Mouse (Mus musculus): ENCODE results near the gene Bphl.
"Not testable (repeated sequence)": the region's sequence is repeated elsewhere in the genome, so short reads cannot be mapped to it uniquely, and the experiment has no call there.

The Bphl gene

GRCm38 (mm10) chr13:34051692-34052091 is 14.3 kb downstream of the Bphl start:
- DNase-seq (ENCODE audit: low spot score) = no peak

DNA sequence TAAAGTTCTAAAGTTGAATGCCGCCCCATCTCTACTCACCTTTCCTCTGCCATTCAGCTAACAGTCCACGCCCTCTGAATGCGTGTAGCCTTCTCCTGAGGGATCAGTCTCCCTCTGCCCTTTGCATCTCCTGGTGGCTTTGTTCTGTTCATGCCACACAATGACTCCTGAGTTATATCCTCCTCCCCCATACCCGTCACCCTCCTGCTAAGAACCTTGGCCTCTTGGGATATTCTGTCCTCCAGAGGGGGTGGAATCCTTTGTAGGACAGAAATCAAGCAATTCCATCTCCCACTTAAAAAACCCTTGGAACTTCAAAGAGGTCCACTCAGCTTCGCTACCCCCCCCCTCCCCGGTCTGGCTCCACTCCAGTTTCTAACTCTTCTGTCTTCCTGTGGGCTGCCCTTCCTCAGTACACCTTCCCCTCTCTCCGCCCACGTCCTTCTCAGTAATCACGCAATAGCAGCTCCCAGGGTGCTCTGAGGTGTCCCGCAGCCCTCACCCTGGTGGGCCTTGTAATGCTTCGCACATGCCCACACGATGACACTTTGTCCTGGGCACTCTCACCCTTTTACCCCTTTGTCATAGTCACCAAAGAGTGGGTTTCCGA is 16.4 kb downstream of the Bphl start:
- DNase-seq (ENCODE audit: low spot score) = no peak

DNA sequence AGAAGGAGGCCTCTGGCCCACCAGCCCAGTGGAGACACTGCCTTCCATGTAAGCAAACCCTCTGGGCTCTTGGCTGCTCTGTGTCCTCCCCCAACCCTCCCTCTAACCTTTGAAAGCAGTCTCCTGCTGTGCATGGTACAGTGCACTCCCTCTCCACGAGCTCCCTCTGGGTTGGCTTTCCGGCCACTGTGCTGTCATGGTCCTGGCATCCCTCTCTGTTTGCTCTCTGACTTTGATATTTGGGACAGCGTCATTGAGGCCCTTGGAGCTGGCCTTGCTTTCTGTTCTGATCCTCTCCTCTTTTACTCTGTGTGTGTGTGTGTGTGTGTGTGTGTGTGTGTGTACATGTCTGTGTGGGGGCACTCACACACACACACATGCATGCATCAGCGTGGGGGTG is 17.0 kb downstream of the Bphl start:
- DNase-seq (ENCODE audit: low spot score) = no peak

- no peak for DNase-seq (ENCODE audit: low spot score)
These were observed 17.6 kb downstream of the Bphl start for GRCm38 (mm10) chr13:34054983-34055382.

DNA sequence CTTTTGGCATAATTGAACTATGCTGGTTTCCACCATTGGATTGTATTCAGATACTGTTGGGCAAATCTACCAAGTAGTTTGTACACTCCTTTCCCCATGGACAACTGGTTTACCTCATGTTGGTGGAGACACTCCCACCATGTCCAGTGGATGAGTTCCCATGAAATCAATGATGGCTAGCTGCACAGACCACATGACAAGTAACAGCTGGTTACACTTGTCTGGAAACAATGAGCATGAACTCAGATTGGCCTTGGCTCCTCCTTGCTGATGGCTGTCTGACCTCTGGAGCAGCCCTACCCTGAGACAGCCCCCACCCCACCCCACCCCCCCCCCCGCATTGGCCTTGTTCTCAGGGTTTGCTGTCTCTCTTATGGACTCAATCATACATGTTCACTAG is 19.9 kb downstream of the Bphl start:
- peak; percentile 14 for DNase-seq (ENCODE audit: low spot score)

DNA sequence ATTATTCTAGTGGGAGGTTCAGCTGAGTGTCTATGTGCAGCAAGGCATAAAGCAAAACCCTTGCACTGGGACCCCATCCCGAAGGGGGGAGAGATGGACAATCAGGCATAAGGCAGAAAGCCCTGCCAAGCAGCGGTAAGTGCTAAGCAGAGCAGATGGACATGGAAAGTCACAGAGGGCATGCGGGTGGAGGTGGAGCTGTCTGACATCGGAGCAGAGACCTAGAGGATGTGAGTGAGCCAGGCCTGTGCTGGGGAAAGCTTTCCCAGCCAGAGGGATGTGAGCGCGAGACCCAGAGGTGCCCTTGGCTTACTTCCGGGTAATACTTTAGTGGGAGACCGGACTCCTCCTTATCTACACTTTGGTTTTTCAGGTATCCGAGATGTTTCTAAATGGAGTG is 22.7 kb downstream of the Bphl start:
- no peak for DNase-seq (ENCODE audit: low spot score)

DNA sequence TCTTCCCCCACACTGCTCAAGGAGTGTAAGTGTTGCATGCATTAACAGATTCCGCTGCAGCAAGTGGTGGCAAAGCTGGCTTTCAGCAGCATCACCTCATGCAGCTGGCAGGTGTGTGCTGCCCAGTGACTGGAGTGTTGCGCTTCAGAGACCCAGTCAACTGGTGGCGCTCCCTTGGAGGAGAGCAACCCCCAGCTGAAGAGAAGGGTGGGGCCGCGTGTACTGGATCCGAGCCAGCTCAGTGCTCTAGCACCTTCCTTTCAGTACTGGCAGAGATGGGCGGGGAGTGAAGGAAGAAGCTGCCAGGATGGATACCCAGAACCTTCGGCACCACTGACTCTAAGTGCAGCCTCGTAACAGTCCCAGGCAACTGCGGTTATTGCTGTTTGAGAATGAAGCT is 25.1 kb downstream of the Bphl start:
- no peak for DNase-seq (ENCODE audit: low spot score)

- DNase-seq (ENCODE audit: low spot score) = no peak
These were observed 29.0 kb downstream of the Bphl start for GRCm38 (mm10) chr13:34066351-34066750.

GRCm38 (mm10) chr13:34070296-34070695 is 32.9 kb downstream of the Bphl start:
- DNase-seq (ENCODE audit: low spot score) = peak; percentile 66

DNA sequence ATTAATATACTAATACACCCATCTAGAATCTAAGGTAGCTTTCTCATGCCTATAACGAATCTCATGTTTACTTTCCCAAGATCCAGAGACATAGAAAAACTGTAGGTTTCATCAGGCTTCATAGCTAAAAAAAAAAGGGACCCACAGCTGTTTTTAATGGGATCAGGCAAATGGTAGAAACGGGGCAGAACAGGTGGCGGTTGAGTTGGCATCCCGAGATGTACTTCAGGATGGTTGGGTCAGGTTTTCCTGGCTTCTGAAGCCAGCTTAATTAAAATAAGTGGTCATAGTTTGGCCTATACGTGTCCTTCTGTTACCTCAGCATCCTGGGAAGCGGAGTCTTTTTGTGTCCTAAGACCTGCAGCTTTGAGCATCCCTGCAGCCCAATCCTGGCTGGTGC is 34.4 kb downstream of the Bphl start:
- DNase-seq (ENCODE audit: low spot score) = no peak

GRCm38 (mm10) chr13:34072847-34073246 is 35.5 kb downstream of the Bphl start:
- peak; percentile 47 for DNase-seq (ENCODE audit: low spot score)

GRCm38 (mm10) chr13:34074441-34074840 is 37.0 kb downstream of the Bphl start:
- DNase-seq (ENCODE audit: low spot score) = not testable (repeated sequence)

DNA sequence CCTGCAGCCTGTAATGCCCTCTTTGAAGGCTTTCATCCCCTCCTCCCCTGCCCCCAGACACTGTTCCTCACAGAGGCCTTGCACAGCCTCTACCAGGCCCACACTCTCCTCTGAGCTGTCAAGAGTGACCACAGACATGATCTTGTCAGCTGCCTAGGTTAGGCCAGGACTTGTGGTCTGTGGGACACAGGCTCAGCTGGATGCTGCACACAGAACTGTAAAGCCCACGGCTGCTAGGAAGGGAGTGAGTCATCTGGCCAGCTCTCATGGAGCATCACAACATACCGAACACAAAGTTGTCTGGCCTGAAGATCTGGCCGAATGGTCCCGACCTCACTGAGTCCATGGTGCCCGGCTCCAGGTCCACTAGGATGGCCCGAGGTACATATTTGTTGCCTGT is 38.5 kb downstream of the Bphl start:
- DNase-seq (ENCODE audit: low spot score) = not testable (repeated sequence)

DNA sequence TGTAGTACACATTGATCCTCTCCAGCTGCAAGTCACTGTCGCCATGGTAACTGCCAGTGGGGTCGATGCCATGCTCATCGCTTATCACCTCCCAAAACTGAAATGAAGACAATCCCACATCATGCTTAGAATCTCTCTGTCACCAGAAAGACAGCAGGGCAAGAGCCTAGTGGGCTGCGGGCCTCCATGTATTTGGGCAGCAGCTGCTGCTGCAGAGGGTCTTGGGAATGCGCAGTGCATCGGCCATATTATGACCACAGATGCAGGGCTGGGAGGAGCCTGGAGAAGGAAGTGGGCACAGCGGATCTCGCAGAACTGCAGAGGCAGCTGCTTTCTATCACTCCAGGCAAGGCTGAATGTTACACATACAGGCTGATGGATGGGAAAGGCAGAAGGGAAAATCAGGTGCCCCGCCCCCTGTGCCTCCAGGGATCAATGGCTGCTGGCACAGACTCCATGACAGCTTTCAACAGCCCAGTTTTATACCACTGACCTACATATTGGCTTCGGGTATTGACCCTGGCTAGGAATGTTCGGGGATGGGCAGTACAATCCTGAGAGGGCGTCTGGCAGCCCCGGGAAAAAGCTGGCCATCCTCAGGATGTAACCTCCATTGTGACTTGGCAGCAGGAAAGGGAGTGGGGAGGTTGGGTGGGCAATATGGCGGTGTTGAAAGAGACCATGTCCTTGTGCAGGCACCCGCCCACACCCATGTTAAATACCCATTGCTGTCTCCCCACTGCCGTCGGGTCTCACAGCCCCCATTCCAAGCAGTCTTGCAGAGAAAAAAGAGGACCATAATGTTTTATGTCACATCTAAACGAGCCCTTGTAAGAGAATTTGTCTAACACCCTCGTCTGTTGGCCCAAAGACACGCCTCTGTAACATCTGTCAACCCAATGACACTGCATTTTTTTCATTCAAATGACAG is 39.4 kb downstream of the Bphl start:
- DNase-seq (ENCODE audit: low spot score) = peak; percentile 56

DNA sequence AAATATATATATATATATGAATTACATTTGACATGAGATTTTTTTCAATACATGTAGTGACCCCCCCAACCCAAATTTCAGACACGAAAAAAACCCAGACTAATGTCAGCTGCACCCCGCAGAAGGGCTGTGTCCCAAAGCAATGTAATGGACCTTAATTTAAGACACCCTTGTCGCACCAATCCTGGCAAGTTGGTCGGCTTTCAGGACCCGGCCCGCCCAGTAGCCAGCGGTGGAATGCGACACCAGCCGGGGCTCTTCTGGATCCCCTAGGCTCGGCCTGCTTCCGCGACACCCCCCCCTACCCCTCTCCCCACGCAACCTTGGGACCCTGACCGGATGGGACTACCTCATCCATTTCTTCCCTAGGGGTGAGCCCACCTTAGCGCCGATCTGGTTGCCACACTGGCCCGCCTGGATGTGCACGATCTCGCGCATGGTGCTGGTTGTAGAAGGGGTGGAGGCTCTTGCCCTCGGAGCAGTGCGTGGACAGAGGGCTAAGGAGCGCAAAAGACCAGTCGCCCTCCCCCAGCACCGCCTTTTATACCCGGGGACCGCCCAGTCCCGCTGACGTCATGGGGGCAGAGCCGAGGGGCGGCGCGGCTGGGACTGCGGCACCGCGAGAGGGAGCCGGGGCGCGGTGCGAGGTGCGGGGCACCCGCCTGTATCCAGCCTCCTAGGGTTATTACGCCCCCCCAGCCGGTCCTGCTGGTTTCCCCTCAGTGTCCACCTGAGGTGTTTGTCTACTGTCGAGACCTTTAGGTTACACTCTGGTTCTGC is 40.3 kb downstream of the Bphl start, which contains the start of gene Tubb2a:
Gene Tubb2a (minus strand): TSS at position 516 of the 780 bp plus-strand sequence.
- peak; percentile 91 for DNase-seq (ENCODE audit: low spot score)

GRCm38 (mm10) chr13:34078500-34079280 is 41.3 kb downstream of the Bphl start:
- no peak for DNase-seq (ENCODE audit: low spot score)

DNA sequence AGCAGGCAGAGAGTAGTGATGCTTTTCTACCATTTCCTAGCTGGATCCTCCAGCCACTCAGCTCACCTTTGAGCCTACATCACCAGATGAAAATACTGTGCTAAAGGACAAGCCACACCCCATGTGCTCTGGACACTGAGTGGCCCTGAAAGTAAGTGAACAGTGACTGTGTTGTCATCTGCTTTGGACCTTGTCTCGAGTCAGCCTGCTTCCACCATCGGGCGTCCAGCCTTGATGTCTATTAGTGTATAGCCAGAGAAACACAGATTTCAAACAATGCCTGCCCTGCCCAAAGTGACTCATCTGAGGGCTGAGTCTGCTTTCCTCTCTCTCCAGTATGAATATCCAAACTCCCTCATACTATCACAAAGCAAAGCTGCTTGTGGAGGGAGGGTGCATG is 42.4 kb downstream of the Bphl start:
- DNase-seq (ENCODE audit: low spot score) = no peak

GRCm38 (mm10) chr13:34081926-34082325 is 44.5 kb downstream of the Bphl start:
- no peak for DNase-seq (ENCODE audit: low spot score)

DNA sequence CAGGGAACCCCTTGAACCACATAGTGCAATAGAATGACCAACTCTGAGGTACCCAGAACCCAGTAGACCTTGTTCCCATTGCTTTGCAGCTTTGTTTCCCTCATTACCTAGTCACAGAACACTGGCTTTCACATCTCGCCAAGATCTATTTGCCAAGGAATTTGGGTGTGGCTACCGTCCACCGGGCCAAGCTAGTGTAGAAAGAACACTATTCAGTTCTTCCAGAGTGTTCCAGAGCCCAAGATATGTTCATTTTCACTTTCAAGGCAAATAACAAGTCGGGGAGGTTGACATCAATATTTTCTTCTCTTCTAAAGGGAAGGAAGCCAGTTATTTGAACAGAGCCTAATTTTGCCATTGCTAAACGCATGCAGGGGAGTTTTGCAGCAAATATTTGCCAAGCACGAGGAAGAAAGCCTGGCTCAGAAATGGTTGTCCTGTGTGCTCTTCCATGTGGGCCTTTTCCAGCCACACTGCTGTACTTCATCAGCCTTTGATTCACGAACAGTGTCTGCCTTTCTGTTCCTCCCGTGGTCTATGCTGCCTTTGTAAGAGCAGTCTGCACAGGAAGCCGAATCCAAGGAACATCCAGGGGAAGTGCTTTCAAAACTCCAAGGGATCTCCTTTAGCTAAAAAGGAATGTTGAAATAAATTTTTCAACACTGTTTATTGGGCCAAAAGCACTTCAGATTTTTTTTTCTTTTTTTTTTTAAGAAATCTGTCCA is 46.8 kb downstream of the Bphl start:
- DNase-seq (ENCODE audit: low spot score) = no peak

DNA sequence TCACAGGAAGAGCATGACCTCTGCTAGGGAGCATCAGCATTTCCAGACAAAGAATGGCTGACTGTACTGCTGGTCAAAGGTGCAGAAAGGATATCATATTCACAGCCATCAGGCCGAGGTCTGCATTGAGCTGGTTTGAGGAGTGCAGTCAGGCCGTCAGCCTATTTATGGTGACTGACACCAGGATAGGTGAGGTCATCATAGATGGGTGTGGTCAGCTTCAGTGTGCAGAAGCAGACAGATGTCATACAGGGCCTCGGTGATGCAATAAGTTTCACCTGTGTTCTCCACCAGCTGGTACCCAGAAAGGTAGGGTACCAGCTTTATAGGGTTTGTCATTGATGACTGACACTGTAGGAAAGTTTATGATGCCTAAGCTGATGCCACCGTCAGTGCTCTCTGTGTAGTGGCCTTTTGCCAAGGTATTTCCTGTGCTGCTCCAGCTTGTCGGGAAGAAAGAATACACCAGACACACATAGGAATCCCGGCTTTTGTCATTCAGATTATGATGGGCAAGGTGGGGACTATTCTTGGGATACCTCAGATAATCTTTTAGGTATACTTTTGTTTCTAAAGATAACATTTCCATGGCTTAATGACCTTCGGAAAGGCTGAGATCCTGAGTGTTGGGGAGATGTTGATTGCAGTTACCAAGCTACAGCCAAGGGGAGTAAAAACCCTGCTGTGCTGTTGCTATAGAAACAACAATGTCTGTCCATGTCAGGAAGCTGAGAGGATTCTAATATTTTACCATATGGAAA is 49.8 kb downstream of the Bphl start:
- no peak for DNase-seq (ENCODE audit: low spot score)
